Mouse (Mus musculus) layer of hippocampus, postnatal 14 days (tissue): ENCODE results near the gene Tnfsf11. TPM values are rescaled to one million over a fixed set of nuclear protein-coding genes. Genes with fewer than 3 reads are reported as not detected.

Experiments used
- microRNA-seq, 2 experiments: library from miRNA; unstranded; fragments of <30 nt; microRNA quantifications; one replicate each; pipeline ENCODE4 v1.2.0; 2021
- total RNA-seq, 2 experiments: library from RNA; stranded (reverse); gene quantifications; 2 replicates each; pipeline ENCODE4 v1.2.3; 2021

Tnfsf11 gene
- total RNA-seq, 2 experiments from 2014 or later, result 0.14 TPM; not detected in 1

Small RNAs within 50 kb of the gene (microRNA-seq; reads per million reads assigned to microRNA genes)
- 0 reads per million in 2 experiments for gene Gm23652

Other genes starting within 250 kb of the Tnfsf11 start
- 1 to 10 TPM in 1 of 2 experiments, under 1 TPM in 1; 0.91 to 2.0 TPM for gene Fam216b, start 219.0 kb downstream of the Tnfsf11 start, total RNA-seq
- gene Akap11, start 228.8 kb upstream of the Tnfsf11 start, total RNA-seq, result 100 to 1,000 TPM; 169 to 185 TPM